Mouse (Mus musculus) liver, embryonic 14.5 days (tissue): ENCODE results near the gene Mark2.

ENCODE experiments used
- CTCF ChIP-seq: IDR thresholded peaks from 2 replicates; pipeline ENCODE4 v1.5.1; 2016; ENCODE audit warnings: antibody characterized with exemption, low read depth, control low read depth
- EP300 ChIP-seq: IDR thresholded peaks from 2 replicates; pipeline ENCODE4 v1.6.1; 2016; ENCODE audit warnings: antibody characterized with exemption, low read depth

DNA sequence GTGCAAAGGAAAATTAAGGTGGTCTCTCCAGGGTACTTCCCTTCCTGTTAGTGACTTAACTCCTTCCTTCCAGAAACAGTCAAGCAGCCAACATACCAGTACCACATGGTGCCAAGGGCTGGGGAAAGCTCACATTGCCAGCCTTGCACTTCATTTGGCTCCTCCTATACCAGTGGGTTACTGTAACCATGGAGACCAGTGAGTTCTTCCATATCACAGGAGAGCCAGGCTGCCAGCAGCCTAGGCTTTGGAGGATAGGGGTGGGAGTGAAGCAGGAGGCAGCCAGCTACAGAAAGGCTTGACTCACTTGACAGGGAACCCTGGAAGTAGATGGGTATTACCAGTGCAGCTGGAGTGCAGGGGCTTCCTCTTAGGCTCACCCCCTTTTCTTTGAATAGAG, 42.6 kb downstream of the Mark2 start:
- TF ChIP-seq CTCF = no peak
- no peak for TF ChIP-seq EP300
